Mouse (Mus musculus) E14TG2a.4 (cell line): ENCODE measurements around the gene Gga3.

ENCODE experiments used
- CTCF ChIP-seq: conservative IDR thresholded peaks from 2 replicates; pipeline ENCODE4 v1.5.1; 2014; ENCODE audit warnings: low read length
- NANOG ChIP-seq: IDR thresholded peaks from 2 replicates; pipeline ENCODE4 v1.6.1; 2014; ENCODE audit warnings: borderline replicate concordance, low read length, mixed read lengths
- POU5F1 ChIP-seq: IDR thresholded peaks from 2 replicates; pipeline ENCODE4 v1.6.1; 2014; ENCODE audit warnings: low read length, borderline replicate concordance

DNA sequence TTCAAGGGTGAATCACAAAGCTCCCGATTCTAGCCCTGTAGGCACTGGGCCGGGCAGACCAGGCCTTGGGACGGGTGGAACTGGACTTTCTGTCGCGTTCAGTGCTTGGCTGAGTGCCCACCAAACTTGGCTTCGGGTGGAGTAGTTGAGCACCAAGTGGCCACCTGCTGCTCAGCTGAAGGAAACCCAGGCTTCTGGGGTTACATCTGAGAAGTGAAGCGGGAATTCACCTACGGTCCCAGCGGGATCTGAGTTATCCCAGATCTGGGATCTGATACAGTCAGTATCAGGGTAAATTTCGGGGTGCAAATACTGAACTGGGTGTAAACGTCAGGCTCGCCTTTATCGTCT lies 8.2 kb upstream of the Gga3 start:
- TF ChIP-seq CTCF (no peak), NANOG (no peak), POU5F1 (no peak)
